Mouse (Mus musculus) stomach, embryonic 16.5 days (tissue): ENCODE measurements around the gene Igfn1. TPM values are rescaled to one million over a fixed set of nuclear protein-coding genes. Genes with fewer than 3 reads are reported as not detected.

ENCODE experiments used
- ATAC-seq: fragments of 200-750 bp; cut with Nextera tagmentation; 2 replicates; pipeline ENCODE4 v1.8.0; 2017; ENCODE audit warnings: moderate number of reproducible peaks, moderate TSS enrichment; ENCODE audit not compliant: insufficient read depth, low FRiP score
- H3K27ac ChIP-seq: fragments of 300-500 bp; sonication (generic); 2 replicates; pipeline ENCODE4 v1.5.1; 2014; ENCODE audit warnings: low read length
- H3K27me3 ChIP-seq: fragments of 300-500 bp; sonication (generic); 2 replicates; pipeline ENCODE4 v1.6.1; 2014; ENCODE audit warnings: low read length, control low read depth, mixed read lengths; ENCODE audit not compliant: control insufficient read depth, insufficient read depth
- H3K36me3 ChIP-seq: fragments of 300-500 bp; sonication (generic); 2 replicates; pipeline ENCODE4 v1.6.1; 2014; ENCODE audit warnings: low read length; ENCODE audit not compliant: control insufficient read depth, insufficient read depth
- H3K4me1 ChIP-seq: fragments of 300-500 bp; sonication (generic); 2 replicates; pipeline ENCODE4 v1.6.1; 2014; ENCODE audit warnings: low read length, control low read depth, mixed read lengths; ENCODE audit not compliant: control insufficient read depth, insufficient read depth
- H3K4me2 ChIP-seq: fragments of 300-500 bp; sonication (generic); 2 replicates; pipeline ENCODE4 v1.6.1; 2014; ENCODE audit warnings: low read depth, low read length, mixed read lengths
- H3K4me3 ChIP-seq: fragments of 300-500 bp; sonication (generic); replicated peaks from 2 replicates; pipeline ENCODE4 v1.5.1; 2014; ENCODE audit warnings: mild to moderate bottlenecking, low read length
- H3K9ac ChIP-seq: fragments of 300-500 bp; sonication (generic); 2 replicates; pipeline ENCODE4 v1.6.1; 2014; ENCODE audit warnings: low read length
- H3K9me3 ChIP-seq: fragments of 300-500 bp; sonication (generic); replicated peaks from 2 replicates; pipeline ENCODE4 v1.6.1; 2016; ENCODE audit warnings: low read length, control low read depth; ENCODE audit not compliant: control insufficient read depth
- WGBS: fragments of 180-500 bp; shearing (Covaris S2); extraction: QIAGEN DNeasy Blood & Tissue Kit; methylation state at CpG from one replicate; pipeline ENCODE4 v1.1.7; 2014; 5-methylcytosine and 5-hydroxymethylcytosine counted together
- polyA plus RNA-seq: library from polyadenylated mRNA; unstranded; fragments of >200 nt; fragmentation: Nextera tagmentation; extraction: Ambion mirVana; gene quantifications from 2 replicates; pipeline ENCODE4 v1.2.1, GENCODE M21; 2015

The Igfn1 gene
- polyA plus RNA-seq: 0.12 TPM in 2 replicates

DNA sequence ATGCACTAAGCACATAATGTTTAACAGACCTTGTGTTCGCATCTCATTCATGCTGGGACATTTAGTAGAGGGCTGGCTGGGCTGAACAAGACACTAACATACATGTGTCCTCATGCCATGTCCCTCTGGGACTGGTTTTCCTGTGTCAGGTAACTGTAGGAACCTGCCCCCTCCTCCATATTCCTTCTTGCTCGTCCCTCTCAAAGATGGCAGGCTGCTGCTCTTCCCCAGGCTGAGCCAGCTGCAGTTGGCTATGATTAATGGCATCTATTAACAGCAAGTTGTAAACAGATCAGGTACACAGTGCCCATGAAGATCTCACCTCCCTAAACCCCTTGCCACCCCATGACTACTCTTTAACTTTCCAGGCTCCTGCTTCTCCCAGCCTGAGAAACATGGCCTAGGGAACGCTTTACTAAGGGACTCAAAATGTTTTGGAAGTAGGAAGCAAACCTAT lies at the start of gene Igfn1:
TSS of gene Igfn1 (minus strand) at position 51 of the 457 bp plus-strand sequence.
- Histone ChIP-seq H3K9me3 (no peaks in the 10 kb centered on the region), H3K27me3 (no peaks in the 10 kb centered on the region), H3K4me3 (peak within 1 kb of the TSS; percentile 52), H3K36me3 (no peaks in the 10 kb centered on the region), H3K4me2 (peak within 1 kb of the TSS; percentile 80), H3K4me1 (peaks cover 10% of the 10 kb centered on the region), H3K27ac (no peak within 1 kb of the TSS), H3K9ac (no peak within 1 kb of the TSS; the same call in 1 of the 2 replicates)
- WGBS: 63% methylated on average over 3 of the region's 3 CpGs
- ATAC-seq: no peak

DNA sequence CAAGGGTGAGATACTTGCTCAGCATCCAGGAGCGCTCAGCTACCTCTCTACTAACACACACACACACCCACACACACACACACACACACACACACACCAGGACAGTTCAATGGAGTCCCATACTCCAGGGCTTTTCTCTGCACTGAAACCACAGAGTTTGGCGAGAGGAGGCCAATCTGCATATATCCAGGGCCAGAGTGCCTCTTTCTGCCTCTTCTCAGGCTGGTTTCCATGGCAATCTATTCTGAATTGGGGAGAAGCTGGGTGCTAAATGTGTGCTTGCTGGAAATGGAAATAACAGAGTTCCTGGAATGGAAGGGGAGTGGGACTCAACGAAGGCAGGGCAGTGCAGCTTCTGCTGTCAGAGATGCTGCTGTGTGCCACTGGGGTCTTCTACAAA lies 49.6 kb upstream of the Igfn1 start:
- H3K4me3 ChIP-seq: no peak overlapping the region
- no peaks in the 10 kb centered on the region for H3K36me3 ChIP-seq
- no peak overlapping the region for H3K4me2 ChIP-seq
- no peak overlapping the region for H3K27ac ChIP-seq
- H3K9ac ChIP-seq: no peak overlapping the region
- peaks cover 6% of the 10 kb centered on the region for H3K27me3 ChIP-seq
- 80% methylated on average over 3 of the region's 3 CpGs for WGBS
- H3K4me1 ChIP-seq: peaks cover 5% of the 10 kb centered on the region
- ATAC-seq: no peak
- H3K9me3 ChIP-seq: no peaks in the 10 kb centered on the region

- H3K9ac ChIP-seq: no peak within 1 kb of the TSS
- H3K4me1 ChIP-seq: peaks cover 7% of the 10 kb centered on the region
- no peaks in the 10 kb centered on the region for H3K36me3 ChIP-seq
- ATAC-seq: no peak
- H3K4me3 ChIP-seq: no peak within 1 kb of the TSS
- H3K4me2 ChIP-seq: no peak within 1 kb of the TSS
- peaks cover 20% of the 10 kb centered on the region for H3K27me3 ChIP-seq
- H3K27ac ChIP-seq: no peak within 1 kb of the TSS
- WGBS: 47% methylated on average over 11 of the region's 11 CpGs
- no peaks in the 10 kb centered on the region for H3K9me3 ChIP-seq
These were observed 46.4 kb upstream of the Igfn1 start, which contains the start of gene Cacna1s for GRCm38 (mm10) chr1:136052547-136052946. Gene Cacna1s (plus strand): TSS chr1:136052750.

- Histone ChIP-seq H3K27ac (no peak overlapping the region), H3K9ac (no peak overlapping the region), H3K27me3 (peaks cover 20% of the 10 kb centered on the region), H3K36me3 (no peaks in the 10 kb centered on the region), H3K4me1 (peaks cover 7% of the 10 kb centered on the region), H3K4me2 (peak overlapping the region; percentile 51), H3K4me3 (peak overlapping the region; percentile 32), H3K9me3 (no peaks in the 10 kb centered on the region)
- under 1% methylated on average over 6 of the region's 6 CpGs for WGBS
- ATAC-seq: peak; percentile 83
These were observed 45.3 kb upstream of the Igfn1 start for GRCm38 (mm10) chr1:136051465-136051864.

GRCm38 (mm10) chr1:136051013-136051315 lies 44.8 kb upstream of the Igfn1 start:
- peaks cover 20% of the 10 kb centered on the region for H3K27me3 ChIP-seq
- 2% methylated on average over 36 of the region's 36 CpGs for WGBS
- no peak overlapping the region for H3K27ac ChIP-seq
- peaks cover 7% of the 10 kb centered on the region for H3K4me1 ChIP-seq
- H3K4me2 ChIP-seq: peak overlapping the region; percentile 51
- H3K9me3 ChIP-seq: no peaks in the 10 kb centered on the region
- peak; percentile 23; the same call in 1 of the 2 replicates for ATAC-seq
- peak overlapping the region; percentile 32 for H3K4me3 ChIP-seq
- H3K36me3 ChIP-seq: no peaks in the 10 kb centered on the region
- H3K9ac ChIP-seq: no peak overlapping the region

GRCm38 (mm10) chr1:136050312-136051012 lies 44.3 kb upstream of the Igfn1 start, which contains the start of gene Ascl5:
Gene Ascl5 (plus strand): TSS chr1:136050804.
- Histone ChIP-seq H3K9me3 (no peaks in the 10 kb centered on the region), H3K4me3 (peak within 1 kb of the TSS; percentile 32), H3K9ac (no peak within 1 kb of the TSS), H3K4me1 (peaks cover 7% of the 10 kb centered on the region), H3K36me3 (no peaks in the 10 kb centered on the region), H3K27me3 (peaks cover 20% of the 10 kb centered on the region), H3K4me2 (peak within 1 kb of the TSS; percentile 51), H3K27ac (no peak within 1 kb of the TSS)
- 24% methylated on average over 29 of the region's 29 CpGs for WGBS
- 0 out of 2 replicates have a peak, but pooled peaks have one; percentile 11 for ATAC-seq

DNA sequence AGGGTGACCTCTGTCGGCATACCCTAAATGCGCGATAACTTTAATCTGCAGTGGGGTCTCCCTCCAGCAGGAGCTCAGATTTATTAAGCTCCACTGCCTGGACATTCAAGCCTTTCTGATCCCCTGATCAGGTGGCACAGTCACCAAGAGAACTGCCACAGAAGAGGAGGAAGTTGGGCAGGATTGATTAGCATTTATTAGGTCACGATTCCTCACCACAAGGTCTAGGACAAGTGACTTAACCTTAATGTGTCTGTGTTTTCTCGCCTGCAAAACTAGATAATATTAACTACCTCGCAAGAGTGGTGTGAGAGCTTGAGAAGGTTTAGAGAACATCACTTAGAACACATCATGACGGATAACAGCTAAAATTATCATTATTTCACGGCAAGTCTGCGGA lies 41.8 kb upstream of the Igfn1 start:
- no peak overlapping the region for H3K4me2 ChIP-seq
- H3K9me3 ChIP-seq: no peaks in the 10 kb centered on the region
- no peak for ATAC-seq
- H3K4me3 ChIP-seq: no peak overlapping the region
- 66% methylated on average over 9 of the region's 9 CpGs for WGBS
- no peak overlapping the region for H3K9ac ChIP-seq
- no peaks in the 10 kb centered on the region for H3K36me3 ChIP-seq
- peaks cover 20% of the 10 kb centered on the region for H3K27me3 ChIP-seq
- H3K27ac ChIP-seq: no peak overlapping the region
- peaks cover 7% of the 10 kb centered on the region for H3K4me1 ChIP-seq

GRCm38 (mm10) chr1:136047432-136047831 lies 41.3 kb upstream of the Igfn1 start:
- Histone ChIP-seq H3K4me2 (no peak overlapping the region), H3K4me1 (peaks cover 7% of the 10 kb centered on the region), H3K9me3 (no peaks in the 10 kb centered on the region), H3K36me3 (no peaks in the 10 kb centered on the region), H3K27ac (no peak overlapping the region), H3K9ac (no peak overlapping the region), H3K27me3 (peaks cover 20% of the 10 kb centered on the region), H3K4me3 (no peak overlapping the region)
- 10% methylated on average over 2 of the region's 2 CpGs for WGBS
- no peak for ATAC-seq

GRCm38 (mm10) chr1:136045774-136046173 lies 39.6 kb upstream of the Igfn1 start:
- Histone ChIP-seq H3K4me1 (peaks cover 9% of the 10 kb centered on the region), H3K4me3 (no peak overlapping the region), H3K9me3 (no peaks in the 10 kb centered on the region), H3K27ac (no peak overlapping the region), H3K27me3 (peaks cover 14% of the 10 kb centered on the region), H3K36me3 (no peaks in the 10 kb centered on the region), H3K4me2 (no peak overlapping the region), H3K9ac (no peak overlapping the region)
- 15% methylated on average over 4 of the region's 4 CpGs for WGBS
- no peak for ATAC-seq
